Mouse (Mus musculus) midbrain, embryonic 14.5 days (tissue): Measurements from ENCODE around the gene Tph2. TPM values are rescaled to one million over a fixed set of nuclear protein-coding genes. Genes with fewer than 3 reads are reported as not detected.

Experiments
- ATAC-seq: fragments of 200-750 bp; cut with Nextera tagmentation; 2 replicates; pipeline ENCODE4 v1.8.0; 2017; ENCODE audit warnings: moderate number of reproducible peaks, moderate library complexity; ENCODE audit not compliant: low FRiP score, low TSS enrichment
- DNase-seq: peaks from one replicate; pipeline ENCODE4 v3.0.0-alpha.2; 2015
- H3K27ac ChIP-seq: fragments of 300-500 bp; sonication (generic); replicated peaks from 2 replicates; pipeline ENCODE4 v1.5.1; 2014; ENCODE audit warnings: mild to moderate bottlenecking, low read depth, low read length, moderate library complexity
- H3K27me3 ChIP-seq: fragments of 300-500 bp; sonication (generic); 2 replicates; pipeline ENCODE4 v1.6.1; 2014; ENCODE audit warnings: low read length, control low read depth, mixed read lengths; ENCODE audit not compliant: control insufficient read depth, insufficient read depth
- H3K36me3 ChIP-seq: fragments of 300-500 bp; sonication (generic); 2 replicates; pipeline ENCODE4 v1.6.1; 2014; ENCODE audit warnings: low read length, control low read depth; ENCODE audit not compliant: control insufficient read depth, insufficient read depth
- H3K4me1 ChIP-seq: fragments of 300-500 bp; sonication (generic); 2 replicates; pipeline ENCODE4 v1.6.1; 2014; ENCODE audit warnings: mild to moderate bottlenecking, antibody characterized with exemption, low read length, control low read depth; ENCODE audit not compliant: control insufficient read depth, insufficient read depth
- H3K4me2 ChIP-seq: fragments of 300-500 bp; sonication (generic); 2 replicates; pipeline ENCODE4 v1.6.1; 2014; ENCODE audit warnings: mild to moderate bottlenecking, low read length, moderate library complexity
- H3K4me3 ChIP-seq: fragments of 300-500 bp; sonication (generic); replicated peaks from 2 replicates; pipeline ENCODE4 v1.5.1; 2014; ENCODE audit warnings: low read depth, low read length
- H3K9ac ChIP-seq: fragments of 300-500 bp; sonication (generic); replicated peaks from 2 replicates; pipeline ENCODE4 v1.6.1; 2014; ENCODE audit warnings: mild to moderate bottlenecking, low read length, moderate library complexity
- H3K9me3 ChIP-seq: fragments of 300-500 bp; sonication (generic); 2 replicates; pipeline ENCODE4 v1.6.1; 2016; ENCODE audit warnings: low read length, control low read depth, mixed read lengths; ENCODE audit not compliant: control insufficient read depth
- WGBS: fragments of 180-500 bp; shearing (Covaris S2); extraction: QIAGEN DNeasy Blood & Tissue Kit; methylation state at CpG from one replicate; pipeline ENCODE4 v1.1.7; 2014; 5-methylcytosine and 5-hydroxymethylcytosine counted together
- polyA plus RNA-seq: library from polyadenylated mRNA; unstranded; fragments of >200 nt; fragmentation: Nextera tagmentation; extraction: Ambion mirVana; gene quantifications from 2 replicates; pipeline ENCODE4 v1.2.1, GENCODE M21; 2014

Gene Tph2
- polyA plus RNA-seq = 6.9 and 8.5 TPM in 2 replicates

DNA sequence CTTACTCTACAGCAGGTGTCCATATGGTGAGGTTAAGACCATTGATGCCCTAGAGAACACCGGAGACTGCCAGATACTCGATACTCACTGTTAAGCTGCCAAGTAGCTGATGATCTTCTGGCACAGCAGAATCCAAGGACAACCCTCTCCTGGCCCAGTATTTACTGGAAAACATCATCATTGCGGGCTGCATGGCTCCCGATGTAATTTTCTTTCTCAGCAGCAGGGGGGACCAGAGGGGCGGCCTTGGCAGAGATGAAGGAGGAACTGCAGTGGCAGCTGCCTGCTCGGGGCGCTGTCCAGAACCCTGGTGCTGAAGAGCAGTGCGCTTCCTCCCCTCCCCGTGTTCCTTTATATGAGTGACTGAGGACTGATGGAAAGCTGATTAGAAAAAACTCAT, at the start of gene Tph2:
TSS of gene Tph2 (minus strand) at position 326 of the 400 bp plus-strand sequence.
- whole genome bisulfite sequencing = 6% methylated on average over 9 of the region's 9 CpGs
- peak; percentile 53; the same call in 1 of the 2 replicates for ATAC-seq

DNA sequence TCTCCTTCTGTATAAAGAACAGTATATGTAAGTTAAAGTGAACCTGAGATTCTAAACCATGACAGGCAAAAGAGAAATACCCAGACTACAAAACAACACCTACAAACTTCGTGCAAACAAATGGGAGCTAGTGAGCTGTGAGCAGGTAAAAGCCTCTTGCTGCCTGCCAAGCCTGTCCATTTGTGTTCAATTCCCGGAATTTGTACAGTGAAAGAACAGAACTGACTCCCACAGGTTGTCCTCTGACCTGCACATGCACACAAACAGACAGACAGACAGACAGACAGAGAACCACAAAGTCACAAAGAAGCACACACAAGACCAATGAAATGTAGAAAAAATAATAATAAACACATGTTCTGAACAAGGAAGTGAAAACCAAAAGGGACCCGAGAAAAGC, 49.0 kb upstream of the Tph2 start:
- 90% methylated on average over 3 of the region's 3 CpGs for WGBS
- no peak overlapping the region for H3K9ac ChIP-seq
- H3K9me3 ChIP-seq = no peaks in the 10 kb centered on the region
- H3K27ac ChIP-seq = no peak overlapping the region
- no peak for ATAC-seq
- H3K4me1 ChIP-seq = no peaks in the 10 kb centered on the region
- H3K4me2 ChIP-seq = no peak overlapping the region
- no peak for DNase-seq
- H3K27me3 ChIP-seq = no peaks in the 10 kb centered on the region
- peaks cover 41% of the 10 kb centered on the region for H3K36me3 ChIP-seq
- H3K4me3 ChIP-seq = no peak overlapping the region

More for the DNA sequence above, at the start of gene Tph2:
- H3K36me3 ChIP-seq = no peaks in the 10 kb centered on the region
- H3K4me2 ChIP-seq = peak within 1 kb of the TSS; percentile 31
- H3K27ac ChIP-seq = no peak within 1 kb of the TSS
- H3K9me3 ChIP-seq = no peaks in the 10 kb centered on the region
- no peak within 1 kb of the TSS for H3K9ac ChIP-seq
- peak; percentile 79 for DNase-seq
- H3K27me3 ChIP-seq = no peaks in the 10 kb centered on the region
- H3K4me1 ChIP-seq = no peaks in the 10 kb centered on the region; the same call in 1 of the 2 replicates
- H3K4me3 ChIP-seq = no peak within 1 kb of the TSS

DNA sequence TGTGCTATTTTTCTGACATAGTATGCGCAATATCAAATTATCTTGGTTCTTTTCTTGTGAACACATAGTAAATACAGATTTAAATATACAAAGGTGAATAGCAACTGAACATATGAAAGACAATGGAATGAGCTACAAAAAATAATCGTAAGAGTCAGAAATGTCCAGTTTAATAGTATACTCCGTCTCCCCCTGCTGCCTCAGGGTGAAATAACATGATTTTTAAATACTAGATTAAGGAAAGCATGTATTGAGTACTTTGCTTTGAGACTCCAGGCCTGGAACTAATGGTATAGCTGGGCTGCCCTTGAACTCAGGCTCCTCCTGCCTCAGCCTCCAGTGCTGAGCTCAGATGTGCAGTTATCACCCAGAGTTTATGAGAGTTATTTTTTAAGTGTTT, 47.7 kb upstream of the Tph2 start:
- Histone ChIP-seq H3K9ac (no peak overlapping the region), H3K4me1 (no peaks in the 10 kb centered on the region), H3K9me3 (no peaks in the 10 kb centered on the region), H3K4me2 (no peak overlapping the region), H3K4me3 (no peak overlapping the region), H3K27ac (no peak overlapping the region), H3K36me3 (peaks cover 28% of the 10 kb centered on the region), H3K27me3 (no peaks in the 10 kb centered on the region)
- 90% methylated on average over 3 of the region's 3 CpGs for WGBS
- DNase-seq (peak; percentile 21), ATAC-seq (no peak)

DNA sequence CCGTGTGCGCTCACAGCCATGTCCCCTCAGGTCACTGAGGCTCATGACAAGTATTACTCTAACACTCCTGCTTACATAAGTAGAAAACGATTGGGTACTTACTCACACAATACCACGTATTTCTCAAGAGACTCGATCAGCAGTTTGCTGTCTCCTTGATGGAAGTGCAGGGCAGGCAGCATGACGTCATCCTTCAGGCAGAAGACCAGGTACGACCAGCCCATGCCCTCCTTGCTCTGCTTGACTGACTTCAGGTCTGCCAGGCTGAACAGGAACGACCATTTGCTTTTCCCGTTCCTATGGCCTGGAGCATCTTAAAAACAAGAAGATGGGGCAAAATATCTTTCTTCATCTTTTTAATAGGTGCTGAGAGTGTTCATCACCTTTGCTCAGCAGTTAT, 44.2 kb upstream of the Tph2 start:
- WGBS = 90% methylated on average over 9 of the region's 9 CpGs

DNA sequence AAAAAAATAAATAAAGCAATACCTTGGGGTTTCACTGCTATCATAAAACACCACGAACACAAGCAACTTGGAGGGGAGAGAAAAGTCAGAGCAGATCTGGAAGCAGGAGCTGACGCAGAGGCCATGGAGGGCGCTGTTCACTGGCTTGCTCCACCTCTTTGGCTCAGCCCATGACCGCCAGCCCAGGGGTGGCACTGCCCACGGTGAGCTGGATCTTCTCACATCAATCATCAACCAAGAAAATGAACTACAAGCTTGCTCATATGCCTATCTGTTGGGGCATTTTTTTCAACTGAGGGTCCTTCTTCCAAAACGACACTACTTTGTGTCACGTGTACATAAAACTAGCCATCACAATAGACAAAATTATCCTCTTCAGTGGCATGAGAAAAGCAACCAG, 41.8 kb upstream of the Tph2 start:
- Histone ChIP-seq H3K36me3 (peaks cover 6% of the 10 kb centered on the region; the same call in 1 of the 2 replicates), H3K4me3 (no peak overlapping the region), H3K4me1 (no peaks in the 10 kb centered on the region), H3K4me2 (no peak overlapping the region), H3K27ac (no peak overlapping the region), H3K9me3 (no peaks in the 10 kb centered on the region), H3K9ac (no peak overlapping the region), H3K27me3 (no peaks in the 10 kb centered on the region)
- WGBS = 94% methylated on average over 7 of the region's 7 CpGs
- DNase-seq = no peak
- ATAC-seq = no peak

More for the DNA sequence above, 44.2 kb upstream of the Tph2 start:
- Histone ChIP-seq H3K4me1 (no peaks in the 10 kb centered on the region), H3K4me3 (no peak overlapping the region), H3K36me3 (peaks cover 18% of the 10 kb centered on the region), H3K9ac (no peak overlapping the region), H3K27ac (no peak overlapping the region), H3K4me2 (no peak overlapping the region), H3K9me3 (no peaks in the 10 kb centered on the region), H3K27me3 (no peaks in the 10 kb centered on the region)
- ATAC-seq = no peak
- DNase-seq = no peak

DNA sequence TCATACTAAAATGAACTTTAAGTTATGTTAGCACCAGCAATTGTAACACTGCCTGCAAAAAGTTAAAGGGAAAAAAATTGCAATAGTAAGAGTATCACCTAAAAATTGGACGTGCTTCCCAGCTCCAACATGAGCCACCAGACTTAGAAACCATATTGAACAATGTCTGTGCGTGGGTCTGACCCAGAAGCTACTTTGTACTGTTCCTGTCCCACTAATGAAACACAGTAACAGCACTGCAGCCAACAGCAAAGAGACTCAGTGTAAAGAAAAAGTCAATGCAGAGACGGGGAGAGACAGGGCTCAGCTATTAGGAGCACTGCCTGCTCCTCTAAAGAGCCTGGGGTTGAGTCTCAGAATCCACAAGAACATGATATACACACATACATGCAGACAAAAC, 39.0 kb upstream of the Tph2 start:
- no peak for ATAC-seq
- 95% methylated on average over 3 of the region's 3 CpGs for WGBS
- Histone ChIP-seq H3K9me3 (no peaks in the 10 kb centered on the region), H3K9ac (no peak overlapping the region), H3K27me3 (no peaks in the 10 kb centered on the region), H3K4me2 (no peak overlapping the region), H3K4me1 (no peaks in the 10 kb centered on the region), H3K27ac (no peak overlapping the region), H3K36me3 (peaks cover 21% of the 10 kb centered on the region), H3K4me3 (no peak overlapping the region)
- no peak for DNase-seq

DNA sequence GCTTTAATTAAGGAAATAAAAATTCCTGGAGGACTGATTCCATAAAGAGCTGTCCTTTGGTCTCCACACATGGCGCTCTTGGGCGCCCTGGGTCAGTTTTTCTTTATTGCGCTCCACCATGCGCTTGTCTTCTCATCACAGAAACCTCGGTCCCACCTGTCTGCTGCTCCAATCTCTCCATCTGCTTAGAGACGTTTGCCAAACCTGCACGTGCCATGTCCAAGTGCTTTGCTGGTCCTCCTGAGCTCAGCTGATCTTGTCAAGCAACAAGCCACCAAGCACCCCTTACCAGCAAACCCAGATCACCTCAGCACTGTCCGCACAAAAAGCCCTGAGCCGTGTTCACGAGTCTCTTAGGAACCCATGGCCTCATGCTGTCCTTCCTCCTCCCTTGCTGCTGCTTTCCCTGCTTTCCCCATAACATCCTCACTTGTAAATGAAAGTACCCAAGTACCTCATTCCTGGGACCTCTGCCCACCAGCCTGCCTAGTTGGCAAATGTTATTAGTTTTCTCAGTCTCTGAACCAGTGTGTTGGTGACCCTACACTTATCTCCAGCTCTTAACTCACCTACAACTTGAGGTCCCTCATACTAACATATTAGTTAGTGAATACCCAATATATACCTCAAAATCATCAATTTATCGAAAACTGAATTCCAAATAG, 28.2 kb upstream of the Tph2 start:
- 97% methylated on average over 11 of the region's 11 CpGs for WGBS
- no peaks in the 10 kb centered on the region for H3K9me3 ChIP-seq
- ATAC-seq (no peak), DNase-seq (no peak)
- no peak overlapping the region for H3K9ac ChIP-seq
- no peaks in the 10 kb centered on the region for H3K4me1 ChIP-seq
- no peak overlapping the region for H3K4me2 ChIP-seq
- no peaks in the 10 kb centered on the region for H3K27me3 ChIP-seq
- no peak overlapping the region for H3K27ac ChIP-seq
- peaks cover 56% of the 10 kb centered on the region for H3K36me3 ChIP-seq
- H3K4me3 ChIP-seq = no peak overlapping the region

DNA sequence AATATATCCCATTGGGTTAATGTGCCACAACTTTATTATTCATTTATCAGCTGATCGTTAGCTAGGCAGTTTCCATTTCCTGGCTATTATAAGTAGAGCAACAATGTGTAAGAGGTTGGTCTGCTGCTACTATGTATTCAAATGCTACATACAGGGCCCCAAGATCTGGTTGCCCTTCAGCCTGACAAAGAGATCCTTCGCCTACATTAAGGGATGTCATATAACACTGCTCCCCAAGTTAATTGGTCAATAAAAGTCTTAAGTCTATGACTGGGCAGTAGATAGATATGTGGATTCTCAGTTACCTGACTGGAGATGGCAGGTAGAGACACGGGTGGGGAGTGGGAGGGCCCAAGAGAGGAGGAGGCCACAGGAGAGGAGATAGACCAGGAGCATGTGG, 21.0 kb upstream of the Tph2 start:
- WGBS = 97% methylated on average over 3 of the region's 3 CpGs
- no peak overlapping the region for H3K27ac ChIP-seq
- peaks cover 39% of the 10 kb centered on the region for H3K36me3 ChIP-seq
- no peak overlapping the region for H3K4me3 ChIP-seq
- no peak for ATAC-seq
- H3K9ac ChIP-seq = no peak overlapping the region
- no peaks in the 10 kb centered on the region for H3K4me1 ChIP-seq
- no peaks in the 10 kb centered on the region for H3K27me3 ChIP-seq
- no peak overlapping the region for H3K4me2 ChIP-seq
- no peaks in the 10 kb centered on the region for H3K9me3 ChIP-seq
- no peak for DNase-seq

DNA sequence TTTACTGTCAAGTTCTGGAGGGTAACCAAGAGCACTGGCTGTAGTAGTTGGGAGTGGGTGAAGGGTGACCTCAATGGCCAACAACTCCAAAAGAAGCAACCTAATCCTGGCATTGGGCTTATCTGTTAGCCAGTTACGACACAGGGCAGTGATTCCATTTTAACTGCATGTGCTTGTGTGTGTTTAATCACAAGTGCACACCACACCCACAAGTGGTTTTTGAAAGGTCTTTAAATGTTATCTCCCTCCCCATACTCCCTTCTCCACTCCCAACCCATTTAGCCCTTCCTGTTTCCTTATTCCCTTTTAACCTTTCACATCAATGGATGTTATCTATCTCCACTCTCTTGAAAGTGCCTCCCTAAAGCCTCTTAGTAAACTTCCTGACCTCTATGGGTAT, 20.5 kb upstream of the Tph2 start:
- no peaks in the 10 kb centered on the region for H3K27me3 ChIP-seq
- no peak overlapping the region for H3K27ac ChIP-seq
- DNase-seq (no peak), ATAC-seq (no peak)
- no peak overlapping the region for H3K4me3 ChIP-seq
- peaks cover 35% of the 10 kb centered on the region for H3K36me3 ChIP-seq
- H3K4me1 ChIP-seq = no peaks in the 10 kb centered on the region
- WGBS = 90% methylated on average over 1 of the region's 1 CpGs
- no peak overlapping the region for H3K4me2 ChIP-seq
- H3K9ac ChIP-seq = no peak overlapping the region
- H3K9me3 ChIP-seq = no peaks in the 10 kb centered on the region
